ENCODE assay signal across 10 mouse cellular contexts in the genomic region with DNA sequence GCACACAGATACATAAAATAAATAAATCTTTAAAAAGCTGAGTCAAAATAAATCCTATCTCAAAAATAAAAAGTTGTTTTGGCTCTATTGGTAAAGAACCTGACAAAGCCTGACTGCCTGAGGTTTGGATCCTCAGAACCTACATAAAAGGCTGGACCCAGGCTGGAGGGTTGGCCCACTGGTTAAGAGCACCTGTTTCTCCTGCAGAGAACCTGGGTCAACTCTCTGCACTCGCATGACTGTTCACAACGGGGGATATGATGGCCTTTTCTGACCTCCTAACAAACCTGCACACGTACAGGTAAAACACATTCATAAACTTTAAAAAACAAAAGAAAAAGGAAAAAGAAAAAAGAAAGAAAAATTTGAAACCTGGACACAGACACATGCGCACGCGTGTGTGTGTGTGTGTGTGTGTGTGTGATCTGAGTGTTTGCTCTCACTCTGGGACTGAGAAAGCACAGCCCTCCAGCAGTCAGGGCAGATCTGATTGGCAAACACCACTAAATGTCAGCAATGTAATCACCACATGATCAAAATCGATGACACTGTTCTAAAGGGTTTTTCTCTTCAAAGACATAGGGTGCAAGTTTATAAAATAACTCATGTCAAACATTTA. TPM values are rescaled to one million over a fixed set of nuclear protein-coding genes. Genes with fewer than 3 reads are reported as not detected.
"Had no signal": no experiment of that assay in that cellular context is flagged by ENCODE, and none has a peak within 500 bp of the region (broad histone marks: within the 10 kb centered on the region; RNA-seq: fewer than 3 reads in every experiment).

No protein-coding gene starts in this region.

RNA-seq across cellular contexts. Expression of gene Zfp978, which starts 21.4 kb away (rescaled TPM):
- total RNA-seq: layer of hippocampus, postnatal 25 days; left cerebral cortex, adult 2 months; midbrain, postnatal 0 days had no signal
- polyA plus RNA-seq: kidney, embryonic 15.5 days; limb, embryonic 10.5 days; limb, embryonic 14.5 days; macrophage; midbrain, postnatal 0 days; neural tube, embryonic 15.5 days had no signal

RNA-seq across cellular contexts. Expression of gene Zfp988, which starts 34.2 kb away (rescaled TPM):
- total RNA-seq: midbrain, postnatal 0 days had no signal
- polyA plus RNA-seq: liver, embryonic 16.5 days; macrophage; midbrain, embryonic 13.5 days had no signal
